Mouse (Mus musculus) cerebellum, postnatal 4 days (tissue): Measurements from ENCODE around the gene Rcor3.

ENCODE experiments used
- DNase-seq, 2 experiments: peaks; one replicate each; pipeline ENCODE4 v3.0.0; 2022; ENCODE audit warnings: low spot score in 2 of 2, mixed read lengths in 1 of 2

The Rcor3 gene

GRCm38 (mm10) chr1:192070618-192071051 is 67.2 kb downstream of the Rcor3 start:
- no peak for DNase-seq

GRCm38 (mm10) chr1:192069971-192070591 is 67.8 kb downstream of the Rcor3 start:
- peak in 1 of 2 experiments; percentile 57 for DNase-seq

- no peak for DNase-seq
Measured at GRCm38 (mm10) chr1:192068188-192068587, 69.7 kb downstream of the Rcor3 start.

GRCm38 (mm10) chr1:192066956-192067355 is 70.9 kb downstream of the Rcor3 start:
- no peak for DNase-seq

GRCm38 (mm10) chr1:192063209-192063946 is 74.5 kb downstream of the Rcor3 start:
- DNase-seq, result no peak

- DNase-seq, result no peak
Measured at GRCm38 (mm10) chr1:192062682-192063081, 75.2 kb downstream of the Rcor3 start.

GRCm38 (mm10) chr1:192061666-192062306 is 76.1 kb downstream of the Rcor3 start:
- DNase-seq, result no peak

GRCm38 (mm10) chr1:192058911-192059310 is 79.0 kb downstream of the Rcor3 start:
- DNase-seq, result no peak

GRCm38 (mm10) chr1:192053726-192054125 is 84.1 kb downstream of the Rcor3 start:
- DNase-seq, result no peak

- no peak for DNase-seq
Measured at GRCm38 (mm10) chr1:192052986-192053385, 84.9 kb downstream of the Rcor3 start.

- DNase-seq, result no peak
Measured at GRCm38 (mm10) chr1:192052461-192052860, 85.4 kb downstream of the Rcor3 start.
